Mouse (Mus musculus) heart, postnatal 36 days (tissue): ENCODE data around the gene Mfsd13b. TPM values are rescaled to one million over a fixed set of nuclear protein-coding genes. Genes with fewer than 3 reads are reported as not detected.
"Not testable (repeated sequence)": the region's sequence is repeated elsewhere in the genome, so short reads cannot be mapped to it uniquely, and the experiment has no call there.

ENCODE experiments used
- DNase-seq, 2 experiments: peaks; one replicate each; pipeline ENCODE4 v3.0.0; 2021 to 2022
- intact Hi-C: fragments of 180-260 bp; cut with DNase I; formaldehyde crosslinking; loops from one replicate; pipeline ENCODE4 v1.15.1; 2025
- total RNA-seq, 2 experiments: library from RNA; stranded (reverse); gene quantifications; 2 replicates each; pipeline ENCODE4 v1.2.3; 2021

Mfsd13b gene
- total RNA-seq: not detected

DNA sequence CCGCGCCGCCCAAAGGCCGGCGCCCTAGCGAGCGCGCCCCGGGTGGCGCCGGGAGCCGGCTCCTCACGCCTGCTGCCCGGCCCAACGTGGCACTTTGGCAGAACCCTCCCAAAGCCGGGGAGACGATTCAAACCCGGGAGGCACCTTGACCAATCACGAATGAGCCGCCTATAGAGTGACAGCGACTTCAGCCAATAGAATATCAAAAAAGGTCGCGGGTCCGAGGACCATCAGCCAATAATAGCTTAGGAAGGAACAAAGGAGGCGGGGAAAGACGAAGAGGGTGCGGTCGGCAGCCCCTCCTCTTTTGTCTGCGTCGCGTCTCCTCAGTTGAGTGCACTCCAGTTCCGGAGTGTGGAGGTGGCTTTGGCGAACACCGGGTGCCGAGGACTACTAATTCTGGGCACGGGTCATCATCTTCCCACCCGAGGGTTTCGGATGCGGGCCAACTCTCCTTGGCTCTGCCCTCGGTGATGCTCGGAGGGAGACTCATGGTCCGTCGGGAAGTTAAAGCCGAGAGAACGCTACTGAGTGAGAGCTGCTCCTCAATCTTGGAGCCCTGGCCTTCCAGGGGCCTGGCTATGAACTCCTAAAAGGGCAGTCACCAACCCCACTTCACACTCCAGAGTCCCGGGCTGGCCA is at the start of gene Mfsd13b, which contains the start of gene Cdr2:
TSS of gene Mfsd13b (plus strand) at position 310 of the 642 bp plus-strand sequence.
TSS of gene Cdr2 (minus strand) at position 113 of the 642 bp plus-strand sequence.
- intact Hi-C loops: loop anchor here (2.0 to 5.0 kb wide), 2 partner anchors 52 to 145 kb away; partner anchors contain the start of gene Mettl9
- peak; percentile 96 to 98 for DNase-seq

DNA sequence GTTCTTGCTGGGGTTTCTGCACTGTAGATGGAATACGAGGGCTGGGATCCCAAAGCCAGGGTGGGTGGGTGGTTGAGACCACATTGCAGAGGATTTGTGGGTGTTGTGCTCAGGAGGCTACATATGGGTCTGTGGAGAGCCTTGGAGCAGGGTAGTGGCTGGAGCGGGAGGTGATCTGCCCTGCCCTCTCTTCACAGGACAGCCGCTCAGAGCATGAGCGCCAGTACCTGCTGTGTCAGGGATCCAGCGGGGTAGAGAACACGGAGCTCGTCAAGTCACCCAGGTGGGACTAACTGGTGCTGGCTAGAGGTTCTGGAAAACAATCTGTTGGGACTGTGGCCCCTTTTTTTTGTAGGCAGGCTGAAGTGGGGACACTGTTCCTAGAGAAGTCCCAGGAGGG is 49.2 kb upstream of the Mfsd13b start:
- no peak for DNase-seq
- intact Hi-C loops: no loop called here

DNA sequence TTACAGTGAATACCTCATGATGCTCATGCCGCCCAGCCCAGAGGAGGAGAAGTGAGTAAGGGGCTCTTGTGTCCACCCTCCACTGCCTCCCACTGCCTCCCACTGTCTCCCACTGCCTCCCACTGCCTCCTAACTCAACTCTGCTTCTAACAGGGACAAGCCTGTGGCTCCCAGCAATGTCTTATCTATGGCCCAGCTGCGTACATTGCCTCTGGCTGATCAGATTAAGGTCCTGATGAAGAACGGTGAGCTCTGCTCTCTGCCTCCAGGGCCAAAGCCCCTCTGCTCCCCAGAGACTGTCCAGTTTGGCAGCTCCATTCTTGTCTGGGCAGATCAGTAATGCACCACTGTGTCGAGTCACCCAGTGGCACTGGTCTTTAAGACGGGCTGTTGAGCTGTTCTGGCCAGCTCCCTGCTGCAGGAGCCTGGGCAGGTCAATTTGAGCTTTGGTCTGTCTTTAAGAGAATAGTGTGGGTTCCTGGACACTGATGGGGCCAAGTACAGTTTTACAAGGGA is 48.6 kb upstream of the Mfsd13b start:
- intact Hi-C loops: loop anchor here (1.0 kb wide), 2 partner anchors 130 to 187 kb away; no protein-coding TSS in a partner anchor

GRCm38 (mm10) chr7:120934716-120935115 is 47.6 kb upstream of the Mfsd13b start:
- DNase-seq: peak; percentile 59 to 61
- intact Hi-C loops: loop anchor here (1.0 to 5.0 kb wide), 3 partner anchors 58 to 186 kb away; no protein-coding TSS in a partner anchor

More for the DNA sequence above, 48.6 kb upstream of the Mfsd13b start:
- no peak for DNase-seq

DNA sequence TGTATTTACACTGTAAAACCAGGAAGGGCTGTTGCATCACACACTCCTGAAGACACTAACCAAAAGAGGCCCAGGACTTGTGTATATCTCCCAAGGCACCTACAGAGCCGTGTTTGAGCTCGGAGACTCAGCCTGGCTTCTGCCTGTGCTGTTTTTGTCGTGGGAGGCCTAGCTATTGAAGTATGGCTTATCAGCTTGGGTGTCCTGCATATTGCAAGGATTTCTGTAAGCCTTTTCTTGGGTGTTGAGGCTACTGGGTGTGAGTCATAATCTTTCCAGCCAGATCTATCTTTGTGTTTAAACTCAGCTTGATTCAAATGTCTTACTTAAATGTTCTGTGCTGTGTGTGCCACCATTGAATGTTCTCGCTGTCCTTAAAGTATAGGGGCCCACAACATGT is 45.8 kb upstream of the Mfsd13b start:
- intact Hi-C loops: loop anchor here (5.0 kb wide), 1 partner anchor 56 kb away; no protein-coding TSS in a partner anchor
- no peak for DNase-seq

GRCm38 (mm10) chr7:120938206-120938605 is 44.1 kb upstream of the Mfsd13b start:
- intact Hi-C loops: loop anchor here (5.0 kb wide), 1 partner anchor 54 kb away; no protein-coding TSS in a partner anchor
- no peak for DNase-seq

DNA sequence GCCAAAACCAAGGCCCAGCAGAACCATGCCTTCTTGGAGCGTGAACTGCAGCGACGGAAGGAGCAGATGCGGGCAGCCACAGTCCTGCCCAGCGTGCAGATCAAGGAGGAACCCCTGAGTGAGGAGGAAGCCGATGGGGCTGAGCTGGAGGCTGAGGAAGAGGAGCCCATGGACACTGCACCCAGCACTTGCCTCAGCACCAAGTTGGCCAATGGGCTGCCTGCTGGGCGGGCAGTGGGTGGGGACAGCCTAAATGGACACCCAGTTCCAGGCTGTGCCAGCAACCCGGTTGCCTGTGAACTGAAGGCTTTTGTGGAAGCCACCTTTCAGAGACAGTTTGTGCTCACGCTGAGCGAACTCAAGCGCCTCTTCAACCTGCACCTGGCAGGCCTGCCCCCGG is 42.0 kb upstream of the Mfsd13b start:
- no peak for DNase-seq
- intact Hi-C loops: no loop called here

- intact Hi-C loops: no loop called here
- DNase-seq: no peak
Measured at GRCm38 (mm10) chr7:120941214-120941613, 41.1 kb upstream of the Mfsd13b start.

- DNase-seq: no peak
- intact Hi-C loops: no loop called here
Measured at GRCm38 (mm10) chr7:120942506-120942905, 39.8 kb upstream of the Mfsd13b start.

DNA sequence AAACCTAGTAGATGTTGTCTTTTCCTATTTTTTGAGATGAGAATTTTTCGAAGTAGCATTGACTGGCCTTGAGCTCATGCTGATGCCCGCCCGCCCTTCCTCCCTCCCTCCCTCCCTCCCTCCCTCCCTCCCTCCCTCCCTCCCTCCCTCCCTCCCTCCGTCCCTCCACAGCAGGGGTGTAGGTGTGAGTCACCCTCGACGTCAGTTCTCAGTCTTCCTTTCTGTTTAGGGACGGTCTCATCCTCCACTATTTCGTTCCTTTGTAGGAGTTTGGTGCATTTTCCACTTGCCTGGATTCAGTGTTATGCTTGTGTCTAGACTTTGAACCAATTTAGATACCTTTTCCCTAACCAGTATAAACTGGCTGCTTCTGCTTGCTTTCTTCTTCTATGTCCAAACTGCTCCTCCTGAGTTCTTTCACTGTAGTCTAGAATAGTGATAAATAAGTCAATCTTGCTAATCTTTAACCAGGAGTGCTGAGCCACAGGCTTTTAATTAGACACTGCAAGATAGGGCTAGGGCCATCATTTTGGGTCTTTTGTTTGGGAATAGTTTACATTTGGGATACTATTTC is 38.3 kb upstream of the Mfsd13b start:
- DNase-seq: no peak
- intact Hi-C loops: no loop called here

DNA sequence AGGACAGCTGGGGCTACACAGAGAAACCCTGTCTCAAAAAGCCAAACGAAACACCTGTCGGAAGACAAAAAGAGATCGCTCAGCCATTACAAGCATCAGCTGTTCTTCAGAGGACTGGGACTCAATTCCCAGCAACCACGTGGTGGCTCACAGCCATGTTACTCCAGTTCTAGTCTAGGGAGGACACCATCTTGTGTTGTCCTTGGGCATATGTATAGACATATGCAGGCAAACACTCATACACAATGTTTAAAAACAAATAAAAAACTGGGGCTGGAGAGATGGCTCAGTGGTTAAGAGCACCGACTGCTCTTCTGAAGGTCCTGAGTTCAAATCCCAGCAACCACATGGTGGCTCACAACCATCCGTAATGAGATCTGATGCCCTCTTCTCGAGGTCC is 28.7 kb upstream of the Mfsd13b start:
- DNase-seq, intact Hi-C loops: not testable (repeated sequence)

GRCm38 (mm10) chr7:120960116-120960515 is 22.2 kb upstream of the Mfsd13b start:
- intact Hi-C loops: no loop called here
- no peak for DNase-seq

- intact Hi-C loops: no loop called here
Measured at GRCm38 (mm10) chr7:120960601-120961000, 21.7 kb upstream of the Mfsd13b start.

GRCm38 (mm10) chr7:120961893-120962292 is 20.4 kb upstream of the Mfsd13b start:
- intact Hi-C loops: no loop called here
- no peak for DNase-seq

More at GRCm38 (mm10) chr7:120960601-120961000, 21.7 kb upstream of the Mfsd13b start:
- DNase-seq: no peak

GRCm38 (mm10) chr7:120963126-120963525 is 19.2 kb upstream of the Mfsd13b start:
- intact Hi-C loops: no loop called here
- DNase-seq: no peak

GRCm38 (mm10) chr7:120969221-120969620 is 13.1 kb upstream of the Mfsd13b start:
- intact Hi-C loops: no loop called here
- no peak for DNase-seq

DNA sequence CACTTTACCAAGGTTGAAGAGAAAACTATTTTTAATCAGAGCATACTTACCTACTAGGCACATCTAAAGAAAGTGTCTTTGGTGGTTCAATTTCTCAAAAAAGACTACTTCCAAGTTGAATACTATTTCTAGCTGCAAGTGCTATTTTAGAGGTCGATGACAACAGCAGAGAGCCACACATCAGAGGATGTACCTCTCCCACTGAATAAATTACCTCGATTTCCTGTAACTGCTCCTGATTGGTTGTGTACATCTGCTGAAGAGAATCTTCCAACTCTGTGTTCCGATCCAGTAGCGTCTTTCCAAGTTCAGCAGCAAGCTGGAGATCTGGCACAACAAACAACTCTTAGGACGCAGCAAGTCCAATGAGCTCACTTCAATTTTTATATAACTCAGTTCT is 12.2 kb upstream of the Mfsd13b start:
- intact Hi-C loops: no loop called here
- DNase-seq: no peak

GRCm38 (mm10) chr7:120972471-120972870 is 9.8 kb upstream of the Mfsd13b start:
- intact Hi-C loops, DNase-seq: not testable (repeated sequence)

DNA sequence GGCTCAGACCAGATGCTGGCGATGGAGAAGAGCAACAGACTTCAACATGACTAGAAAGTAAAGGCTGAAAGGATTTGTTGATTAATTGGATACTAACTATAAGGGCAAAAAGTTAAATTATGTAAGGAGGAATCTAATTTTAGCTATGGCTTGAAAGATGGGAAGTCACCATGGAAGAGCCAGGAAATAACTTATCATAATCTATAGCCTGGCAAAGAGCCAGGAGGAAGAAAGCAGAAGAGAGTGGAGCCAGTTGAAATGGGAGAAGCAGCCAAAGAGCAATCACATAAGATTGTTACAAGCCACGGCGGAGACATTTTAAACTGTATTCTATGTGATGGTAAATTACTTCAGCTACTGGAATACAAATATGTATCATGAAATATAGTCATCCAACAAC is 8.3 kb upstream of the Mfsd13b start:
- intact Hi-C loops: no loop called here
- DNase-seq: no peak

DNA sequence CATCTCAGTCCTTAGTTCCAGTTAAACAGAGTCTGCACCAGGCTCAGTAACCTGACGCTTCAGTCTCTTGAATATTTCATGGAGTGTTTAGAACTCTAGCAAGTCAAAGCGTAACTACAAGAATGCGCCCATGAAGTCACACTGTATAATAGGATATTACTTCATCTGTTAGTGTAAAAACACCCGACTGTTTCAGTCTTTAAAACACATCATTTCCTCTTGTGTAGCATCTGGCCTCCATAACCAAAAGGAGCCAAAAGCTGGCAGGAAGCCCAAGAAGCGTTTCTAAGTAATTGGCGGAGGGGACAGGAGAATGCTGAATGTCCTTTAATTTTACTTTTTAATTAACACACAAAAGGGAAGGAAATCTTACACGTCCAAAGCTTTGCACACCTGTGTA is 5.2 kb upstream of the Mfsd13b start:
- intact Hi-C loops: no loop called here

DNA sequence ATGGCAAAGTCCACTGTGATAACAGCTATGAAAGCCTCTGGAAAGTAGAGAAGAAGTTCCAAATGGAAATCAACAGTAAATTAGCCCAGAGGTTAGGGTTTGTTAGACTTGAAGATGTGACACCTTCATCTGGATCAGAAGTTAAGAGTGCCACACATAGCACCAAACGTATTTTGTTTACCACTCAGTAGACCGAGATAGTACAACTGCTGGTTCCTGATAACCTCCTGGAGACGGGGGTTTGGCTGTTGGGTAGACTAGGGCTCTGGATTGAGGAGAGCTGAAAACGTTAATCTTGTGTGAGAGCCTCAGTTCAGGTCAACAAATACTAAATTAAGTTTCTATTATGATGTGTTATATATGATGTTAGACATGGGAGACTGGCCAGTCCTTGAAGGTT is 2.3 kb upstream of the Mfsd13b start:
- intact Hi-C loops: loop anchor here (5.0 kb wide), 1 partner anchor 143 kb away; no protein-coding TSS in a partner anchor
- DNase-seq: no peak

More for the DNA sequence above, 5.2 kb upstream of the Mfsd13b start:
- peak; percentile 51 to 60 for DNase-seq
